Mouse (Mus musculus) kidney, embryonic 14.5 days (tissue): ENCODE results near the gene Prkch. TPM values are rescaled to one million over a fixed set of nuclear protein-coding genes. Genes with fewer than 3 reads are reported as not detected.

Experiments used
- ATAC-seq: fragments of 200-750 bp; cut with Nextera tagmentation; 2 replicates; pipeline ENCODE4 v1.8.0; 2017; ENCODE audit warnings: moderate number of reproducible peaks, mild to moderate bottlenecking, moderate TSS enrichment, moderate library complexity; ENCODE audit not compliant: low FRiP score, low TSS enrichment
- H3K27ac ChIP-seq: fragments of 300-500 bp; sonication (generic); 2 replicates; pipeline ENCODE4 v1.5.1; 2014; ENCODE audit warnings: low read depth, mild to moderate bottlenecking, low read length, moderate library complexity, mixed read lengths
- H3K27me3 ChIP-seq: fragments of 300-500 bp; sonication (generic); 2 replicates; pipeline ENCODE4 v1.6.1; 2014; ENCODE audit warnings: mild to moderate bottlenecking, low read length; ENCODE audit not compliant: control insufficient read depth, insufficient read depth
- H3K36me3 ChIP-seq: fragments of 300-500 bp; sonication (generic); 2 replicates; pipeline ENCODE4 v1.6.1; 2014; ENCODE audit warnings: low read length, mixed read lengths; ENCODE audit not compliant: control insufficient read depth, insufficient read depth
- H3K4me1 ChIP-seq: fragments of 300-500 bp; sonication (generic); 2 replicates; pipeline ENCODE4 v1.6.1; 2014; ENCODE audit warnings: low read length, mixed read lengths; ENCODE audit not compliant: control insufficient read depth, insufficient read depth
- H3K4me2 ChIP-seq: fragments of 300-500 bp; sonication (generic); replicated peaks from 2 replicates; pipeline ENCODE4 v1.6.1; 2014; ENCODE audit warnings: low read depth, mild to moderate bottlenecking, low read length
- H3K4me3 ChIP-seq: fragments of 300-500 bp; sonication (generic); 2 replicates; pipeline ENCODE4 v1.5.1; 2014; ENCODE audit warnings: mild to moderate bottlenecking, low read length
- H3K9ac ChIP-seq: fragments of 300-500 bp; sonication (generic); 2 replicates; pipeline ENCODE4 v1.6.1; 2014; ENCODE audit warnings: low read depth, mild to moderate bottlenecking, low read length, moderate library complexity
- H3K9me3 ChIP-seq: fragments of 300-500 bp; sonication (generic); 2 replicates; pipeline ENCODE4 v1.6.1; 2016; ENCODE audit warnings: low read length; ENCODE audit not compliant: control insufficient read depth
- WGBS: fragments of 180-500 bp; shearing (Covaris S2); extraction: QIAGEN DNeasy Blood & Tissue Kit; methylation state at CpG from one replicate; pipeline ENCODE4 v1.1.7; 2014; 5-methylcytosine and 5-hydroxymethylcytosine counted together
- polyA plus RNA-seq: library from polyadenylated mRNA; unstranded; fragments of >200 nt; fragmentation: Nextera tagmentation; extraction: Ambion mirVana; gene quantifications from 2 replicates; pipeline ENCODE4 v1.2.1, GENCODE M21; 2014

Prkch gene
- polyA plus RNA-seq, 1 experiment from 2014 or later: 13.2 TPM

- Histone ChIP-seq H3K4me2 (peak overlapping the region; percentile 95), H3K9ac (peak overlapping the region; percentile 85), H3K4me3 (peak overlapping the region; percentile 76), H3K9me3 (no peaks in the 10 kb centered on the region), H3K27me3 (peaks cover 17% of the 10 kb centered on the region), H3K27ac (no peak overlapping the region), H3K4me1 (0 out of 2 replicates have a peak, but pooled peaks cover 6% of the 10 kb centered on the region), H3K36me3 (no peaks in the 10 kb centered on the region)
- no peak for ATAC-seq
- WGBS: 4% methylated on average over 7 of the region's 7 CpGs
Measured at GRCm38 (mm10) chr12:73585850-73586249, 1.3 kb downstream of the Prkch start.

GRCm38 (mm10) chr12:73587262-73587661 is 2.7 kb downstream of the Prkch start:
- Histone ChIP-seq H3K4me3 (no peak overlapping the region; the same call in 1 of the 2 replicates), H3K4me1 (0 out of 2 replicates have a peak, but pooled peaks cover 6% of the 10 kb centered on the region), H3K9me3 (no peaks in the 10 kb centered on the region), H3K9ac (no peak overlapping the region), H3K36me3 (no peaks in the 10 kb centered on the region), H3K27ac (no peak overlapping the region), H3K4me2 (no peak overlapping the region; the same call in 1 of the 2 replicates), H3K27me3 (peaks cover 17% of the 10 kb centered on the region)
- 65% methylated on average over 3 of the region's 3 CpGs for WGBS
- no peak for ATAC-seq

- Histone ChIP-seq H3K9ac (no peak overlapping the region), H3K4me1 (no peaks in the 10 kb centered on the region), H3K27me3 (peaks cover 12% of the 10 kb centered on the region), H3K27ac (no peak overlapping the region), H3K9me3 (no peaks in the 10 kb centered on the region), H3K4me3 (no peak overlapping the region), H3K4me2 (no peak overlapping the region), H3K36me3 (no peaks in the 10 kb centered on the region)
- ATAC-seq: no peak
- WGBS: 77% methylated on average over 15 of the region's 15 CpGs
Measured at GRCm38 (mm10) chr12:73590627-73591276, 6.2 kb downstream of the Prkch start.

- H3K4me1 ChIP-seq: no peaks in the 10 kb centered on the region
- no peaks in the 10 kb centered on the region for H3K36me3 ChIP-seq
- H3K27ac ChIP-seq: no peak overlapping the region
- H3K27me3 ChIP-seq: peaks cover 5% of the 10 kb centered on the region
- H3K4me2 ChIP-seq: no peak overlapping the region
- ATAC-seq: no peak
- WGBS: 60% methylated on average over 8 of the region's 11 CpGs
- H3K9ac ChIP-seq: no peak overlapping the region
- no peak overlapping the region for H3K4me3 ChIP-seq
- no peaks in the 10 kb centered on the region for H3K9me3 ChIP-seq
Measured at GRCm38 (mm10) chr12:73591625-73592024, 7.0 kb downstream of the Prkch start.

- no peaks in the 10 kb centered on the region for H3K4me1 ChIP-seq
- 83% methylated on average over 12 of the region's 12 CpGs for WGBS
- H3K4me3 ChIP-seq: no peak overlapping the region
- no peaks in the 10 kb centered on the region for H3K27me3 ChIP-seq
- H3K27ac ChIP-seq: no peak overlapping the region
- no peak for ATAC-seq
- H3K4me2 ChIP-seq: no peak overlapping the region
- H3K9me3 ChIP-seq: no peaks in the 10 kb centered on the region
- H3K36me3 ChIP-seq: no peaks in the 10 kb centered on the region
- no peak overlapping the region for H3K9ac ChIP-seq
Measured at GRCm38 (mm10) chr12:73593021-73593798, 8.6 kb downstream of the Prkch start.

- no peak overlapping the region for H3K4me2 ChIP-seq
- no peak overlapping the region for H3K27ac ChIP-seq
- 83% methylated on average over 9 of the region's 9 CpGs for WGBS
- ATAC-seq: no peak
- H3K36me3 ChIP-seq: no peaks in the 10 kb centered on the region
- H3K9ac ChIP-seq: no peak overlapping the region
- no peaks in the 10 kb centered on the region for H3K9me3 ChIP-seq
- H3K4me3 ChIP-seq: no peak overlapping the region
- no peaks in the 10 kb centered on the region for H3K4me1 ChIP-seq
- no peaks in the 10 kb centered on the region for H3K27me3 ChIP-seq
Measured at GRCm38 (mm10) chr12:73594177-73594745, 9.7 kb downstream of the Prkch start.

GRCm38 (mm10) chr12:73595226-73595625 is 10.6 kb downstream of the Prkch start:
- no peaks in the 10 kb centered on the region for H3K9me3 ChIP-seq
- no peak overlapping the region for H3K9ac ChIP-seq
- H3K4me2 ChIP-seq: no peak overlapping the region
- no peaks in the 10 kb centered on the region for H3K36me3 ChIP-seq
- H3K4me3 ChIP-seq: no peak overlapping the region
- no peaks in the 10 kb centered on the region for H3K4me1 ChIP-seq
- no peak overlapping the region for H3K27ac ChIP-seq
- WGBS: 53% methylated on average over 8 of the region's 8 CpGs
- no peaks in the 10 kb centered on the region for H3K27me3 ChIP-seq
- ATAC-seq: no peak

GRCm38 (mm10) chr12:73598241-73598640 is 13.6 kb downstream of the Prkch start:
- ATAC-seq: no peak
- 40% methylated on average over 6 of the region's 6 CpGs for WGBS

GRCm38 (mm10) chr12:73600457-73600856 is 15.9 kb downstream of the Prkch start:
- WGBS: 87% methylated on average over 4 of the region's 4 CpGs
- no peaks in the 10 kb centered on the region for H3K4me1 ChIP-seq
- H3K4me3 ChIP-seq: no peak overlapping the region
- no peaks in the 10 kb centered on the region for H3K36me3 ChIP-seq
- H3K9ac ChIP-seq: no peak overlapping the region
- no peak overlapping the region for H3K27ac ChIP-seq
- no peak for ATAC-seq
- no peaks in the 10 kb centered on the region for H3K9me3 ChIP-seq
- H3K27me3 ChIP-seq: no peaks in the 10 kb centered on the region
- H3K4me2 ChIP-seq: no peak overlapping the region

More at GRCm38 (mm10) chr12:73598241-73598640, 13.6 kb downstream of the Prkch start:
- Histone ChIP-seq H3K27me3 (no peaks in the 10 kb centered on the region), H3K4me3 (no peak overlapping the region), H3K36me3 (no peaks in the 10 kb centered on the region), H3K27ac (no peak overlapping the region), H3K9ac (no peak overlapping the region), H3K4me1 (no peaks in the 10 kb centered on the region), H3K9me3 (no peaks in the 10 kb centered on the region), H3K4me2 (no peak overlapping the region)
